Mouse (Mus musculus): ENCODE measurements around the gene Strip2. TPM values are rescaled to one million over a fixed set of nuclear protein-coding genes. Genes with fewer than 3 reads are reported as not detected.

Gene Strip2
- polyA plus RNA-seq, 1 experiment from 2014 or later, result 4.9 TPM

Small RNA genes within 50 kb of the gene (microRNA-seq; reads per million reads assigned to microRNA genes)
- gene Gm23049, result not detected

Other genes with a start within 250 kb of the Strip2 start
- 4.7 and 6.1 TPM in 2 replicates for gene Tspan33, start 222.8 kb upstream of the Strip2 start, polyA plus RNA-seq (2015; fragmentation: Nextera tagmentation; extraction: Ambion mirVana)
- gene Smo, start 181.5 kb upstream of the Strip2 start, polyA plus RNA-seq (2015; fragmentation: Nextera tagmentation; extraction: Ambion mirVana), result 11.5 and 11.7 TPM in 2 replicates
- gene Ahcyl2, start 149.0 kb upstream of the Strip2 start, polyA plus RNA-seq (2015; fragmentation: Nextera tagmentation; extraction: Ambion mirVana), result 11.2 and 17.0 TPM in 2 replicates
- gene Nrf1, start 131.0 kb downstream of the Strip2 start, polyA plus RNA-seq (2015; fragmentation: Nextera tagmentation; extraction: Ambion mirVana), result 54.6 and 57.4 TPM in 2 replicates

Measured in forebrain, embryonic 16.5 days (tissue).